Mouse (Mus musculus): ENCODE data around the gene Dnah8.
"Not testable (repeated sequence)": the region's sequence is repeated elsewhere in the genome, so short reads cannot be mapped to it uniquely, and the experiment has no call there.

GRCm38 (mm10) chr17:30626719-30627118 lies 2.6 kb downstream of the Dnah8 start, which contains the start of gene Glo1:
- TF ChIP-seq CTCF (IDR thresholded peaks at IDR 0.05; ENCODE audit: borderline replicate concordance, insufficient read depth, low read depth, low read length); POLR2A (IDR thresholded peaks at IDR 0.05; ENCODE audit: borderline replicate concordance, insufficient read depth, low read length): not testable (repeated sequence)
